Mouse (Mus musculus) spleen, embryonic (tissue): ENCODE results near the gene Fer1l5.

Source experiments
- CTCF ChIA-PET: fragments of 350-600 bp; sonication (Branson Sonifier 250); formaldehyde crosslinking; loops from one replicate; lab custom pipeline; 2022; lab: Charles Lee

The Fer1l5 gene

DNA sequence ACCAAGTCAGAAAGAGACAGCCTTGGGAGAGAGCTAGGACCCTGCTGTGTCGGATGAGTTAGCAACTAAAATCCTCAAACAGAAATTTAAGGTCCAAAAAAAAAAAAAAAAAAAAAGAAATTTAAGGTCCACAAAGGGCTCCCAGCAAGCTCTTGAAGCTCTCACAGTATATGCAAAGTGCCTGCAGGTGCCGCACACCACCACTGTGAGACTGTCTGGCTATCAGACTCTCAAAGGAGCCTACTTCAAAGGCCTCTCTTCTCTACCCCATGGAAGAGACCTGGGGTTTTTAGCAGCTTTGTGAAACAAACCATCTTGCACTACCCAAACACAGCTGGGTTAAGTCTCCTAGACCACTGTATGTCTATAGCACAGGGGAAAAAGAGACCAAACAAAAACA lies 57.4 kb downstream of the Fer1l5 start:
- CTCF ChIA-PET = no interaction called here

DNA sequence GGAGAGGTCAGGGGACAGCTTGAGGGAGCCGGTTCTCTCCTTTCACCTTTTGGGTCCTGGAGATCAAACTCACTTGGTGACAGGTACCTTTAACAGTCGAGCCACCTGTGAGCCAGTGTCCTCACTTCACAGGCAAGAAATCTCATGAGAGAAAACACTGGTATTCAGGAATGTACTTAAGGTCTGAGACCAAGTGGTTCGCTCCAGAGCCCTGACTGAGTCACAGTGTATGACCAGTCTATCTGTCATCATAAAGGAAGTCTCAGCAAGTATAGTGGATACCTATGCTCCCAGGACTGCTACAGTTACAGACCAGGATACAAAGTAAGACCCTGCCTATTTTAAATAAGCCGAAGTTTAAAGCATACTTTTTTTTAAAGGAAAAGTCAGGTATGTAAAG lies 60.9 kb downstream of the Fer1l5 start:
- CTCF ChIA-PET = no interaction called here

DNA sequence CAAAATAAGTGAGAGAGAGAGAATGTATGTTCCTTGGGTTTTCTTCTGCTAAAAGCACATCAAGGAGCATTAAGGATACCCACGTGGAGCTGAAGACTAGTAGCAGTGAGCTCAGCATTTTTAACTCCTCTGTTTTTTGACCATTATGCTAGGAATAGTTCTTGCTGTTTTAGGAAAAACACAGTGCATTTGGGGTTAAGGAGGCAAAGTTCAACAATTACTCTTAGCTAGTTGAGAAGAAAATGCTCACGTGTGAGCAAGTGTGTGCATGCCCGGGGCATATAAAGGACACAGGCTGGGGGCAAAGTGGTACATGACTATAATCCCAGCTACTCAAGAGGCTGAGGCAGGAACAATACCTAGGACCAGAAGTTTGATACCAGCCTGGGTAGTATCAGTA lies 61.5 kb downstream of the Fer1l5 start:
- CTCF ChIA-PET = no interaction called here

GRCm38 (mm10) chr1:36435071-36435470 lies 63.0 kb downstream of the Fer1l5 start:
- CTCF ChIA-PET = no interaction called here

GRCm38 (mm10) chr1:36436515-36436914 lies 64.4 kb downstream of the Fer1l5 start:
- CTCF ChIA-PET = no interaction called here

- CTCF ChIA-PET = interaction anchor here (0.6 kb wide), 1 partner anchor 1030 kb away, joined by 4 read pairs; no protein-coding TSS in a partner anchor
Measured at GRCm38 (mm10) chr1:36437223-36437622, 65.1 kb downstream of the Fer1l5 start.

DNA sequence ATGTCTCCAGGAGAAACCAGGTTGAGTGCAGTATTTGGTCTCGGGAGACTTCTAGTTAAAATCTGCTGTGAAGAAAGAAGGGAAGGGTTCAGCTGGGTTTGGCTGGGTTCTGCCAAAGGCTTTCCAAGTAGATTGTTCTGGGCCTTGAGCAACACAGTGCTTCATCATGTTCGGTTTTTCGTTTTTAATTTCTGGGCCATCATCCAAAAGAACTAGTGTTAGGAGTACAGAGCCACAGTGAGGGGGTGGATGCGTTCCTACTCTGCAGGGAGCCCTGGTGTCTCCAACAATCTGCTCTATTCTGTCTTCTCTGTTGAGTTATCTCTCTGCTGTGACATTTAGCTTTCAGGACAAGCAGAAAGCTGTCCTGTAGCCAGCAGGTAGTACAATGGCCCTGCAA lies 69.0 kb downstream of the Fer1l5 start:
- CTCF ChIA-PET = no interaction called here

DNA sequence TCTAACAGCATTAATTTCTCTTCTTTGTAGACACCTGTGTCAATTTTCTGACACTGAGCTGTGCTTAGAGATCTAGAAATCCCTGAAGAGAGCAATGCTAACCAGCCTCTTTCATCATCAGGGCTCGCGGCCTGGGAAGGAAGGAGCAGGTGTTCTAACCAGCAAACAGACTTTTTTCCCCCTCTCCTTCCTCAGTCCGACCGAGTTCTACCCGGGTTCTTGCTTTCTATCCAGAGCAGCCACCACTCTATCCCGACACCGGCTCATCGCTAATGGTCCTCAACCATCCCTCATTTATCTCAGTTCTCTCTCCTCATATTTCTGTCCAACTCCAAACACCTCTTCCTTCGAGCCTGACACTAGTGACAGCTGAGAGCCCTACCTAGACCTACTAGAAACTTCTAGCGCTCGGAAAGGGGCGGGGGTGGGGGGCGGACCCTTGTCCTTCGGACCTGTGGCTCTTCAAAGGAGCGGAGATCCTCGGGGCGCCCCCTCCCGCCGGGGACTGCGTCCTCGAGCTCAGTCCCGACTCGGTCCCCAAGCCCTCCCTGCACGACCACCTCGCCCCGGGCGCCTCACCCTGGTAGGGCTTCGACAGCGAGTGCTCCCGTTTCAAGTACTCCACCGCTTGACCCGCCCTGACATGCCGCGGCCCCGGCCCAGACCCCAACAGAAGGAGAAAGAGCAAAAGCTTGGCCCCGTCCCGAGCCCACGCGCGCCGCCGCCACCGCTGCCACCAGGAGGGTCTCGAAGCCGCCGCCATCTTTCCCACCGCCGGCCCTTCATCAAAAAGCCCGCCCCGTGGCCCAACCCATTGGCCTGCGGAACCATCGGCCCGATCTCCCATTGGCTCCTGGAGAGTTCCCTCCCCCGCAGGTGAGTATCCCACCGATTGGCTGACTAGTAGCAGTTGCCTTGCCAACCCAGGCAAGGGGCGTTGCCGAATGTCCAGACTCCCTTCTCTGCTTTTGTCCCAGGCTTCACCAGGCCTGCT lies 72.7 kb downstream of the Fer1l5 start, which contains the start of gene Lman2l:
TSS of gene Lman2l (minus strand) at position 801 of the 994 bp plus-strand sequence.
- CTCF ChIA-PET = interaction anchor here (0.6 kb wide), 2 partner anchors 29 to 189 kb away, joined by 3 read pairs; no protein-coding TSS in a partner anchor

DNA sequence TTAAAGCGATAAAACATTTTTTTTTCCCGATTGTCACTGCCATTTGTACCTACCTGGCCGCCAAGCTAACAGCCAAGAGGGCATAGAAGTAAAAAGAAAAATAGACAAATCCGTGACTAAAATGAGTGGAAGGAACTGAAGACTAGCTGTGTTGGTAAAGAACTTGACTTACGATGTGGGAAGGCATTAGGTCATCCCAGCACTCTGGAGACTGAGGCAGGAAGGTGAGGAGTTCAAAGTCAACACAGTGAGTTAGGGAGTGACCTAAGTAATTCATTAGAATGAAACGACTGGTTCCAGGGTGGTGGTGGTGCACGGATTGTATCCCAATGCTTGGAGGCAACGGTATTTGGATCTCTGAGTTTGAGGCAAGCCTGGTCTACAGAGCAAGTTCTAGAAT lies 73.4 kb downstream of the Fer1l5 start:
- CTCF ChIA-PET = interaction anchor here (0.6 kb wide), 1 partner anchor 29 kb away, joined by 3 read pairs; no protein-coding TSS in a partner anchor

DNA sequence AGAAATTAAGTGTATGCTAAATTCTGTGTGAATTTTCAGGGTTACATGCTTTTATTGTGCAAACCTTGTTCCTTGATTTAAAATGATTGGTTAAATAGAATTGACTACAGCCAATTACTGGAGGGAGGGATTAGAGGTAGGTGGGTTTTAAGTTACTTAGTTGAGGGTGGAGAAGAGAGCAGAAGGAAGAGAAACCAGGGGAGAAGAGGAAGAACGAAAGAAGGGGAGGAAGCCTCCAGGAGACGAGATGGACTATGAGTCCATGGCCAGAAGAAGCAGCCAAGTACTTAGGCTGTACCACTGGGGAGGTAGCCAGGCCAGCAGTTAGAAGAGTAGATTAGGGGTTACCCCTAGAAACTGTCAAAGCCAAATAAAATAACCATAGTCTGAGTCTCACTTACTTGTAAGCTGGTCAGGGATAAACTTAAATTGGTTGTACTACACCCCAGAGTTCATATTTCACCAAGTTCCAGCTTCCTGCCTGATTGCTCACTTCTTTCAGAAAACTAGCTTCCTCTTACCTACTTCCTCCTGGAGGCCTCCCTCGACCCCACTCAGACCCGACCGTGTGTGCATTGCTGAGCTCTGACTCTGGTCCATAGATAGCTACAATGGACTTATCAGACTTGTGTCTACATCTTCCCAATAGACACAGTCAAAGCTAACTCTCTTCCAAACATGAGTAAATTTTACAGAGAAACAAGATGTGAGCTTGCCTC lies 74.2 kb downstream of the Fer1l5 start:
- CTCF ChIA-PET = interaction anchor here (0.5 kb wide), 1 partner anchor 17 kb away, joined by 4 read pairs; no protein-coding TSS in a partner anchor

GRCm38 (mm10) chr1:36446841-36447240 lies 74.8 kb downstream of the Fer1l5 start:
- CTCF ChIA-PET = interaction anchor here (0.5 kb wide), 1 partner anchor 17 kb away, joined by 4 read pairs; no protein-coding TSS in a partner anchor

GRCm38 (mm10) chr1:36454055-36454815 lies 82.1 kb downstream of the Fer1l5 start:
- CTCF ChIA-PET = interaction anchor here (0.5 to 0.6 kb wide), 2 partner anchors 90 to 155 kb away, joined by 4 read pairs; no protein-coding TSS in a partner anchor

DNA sequence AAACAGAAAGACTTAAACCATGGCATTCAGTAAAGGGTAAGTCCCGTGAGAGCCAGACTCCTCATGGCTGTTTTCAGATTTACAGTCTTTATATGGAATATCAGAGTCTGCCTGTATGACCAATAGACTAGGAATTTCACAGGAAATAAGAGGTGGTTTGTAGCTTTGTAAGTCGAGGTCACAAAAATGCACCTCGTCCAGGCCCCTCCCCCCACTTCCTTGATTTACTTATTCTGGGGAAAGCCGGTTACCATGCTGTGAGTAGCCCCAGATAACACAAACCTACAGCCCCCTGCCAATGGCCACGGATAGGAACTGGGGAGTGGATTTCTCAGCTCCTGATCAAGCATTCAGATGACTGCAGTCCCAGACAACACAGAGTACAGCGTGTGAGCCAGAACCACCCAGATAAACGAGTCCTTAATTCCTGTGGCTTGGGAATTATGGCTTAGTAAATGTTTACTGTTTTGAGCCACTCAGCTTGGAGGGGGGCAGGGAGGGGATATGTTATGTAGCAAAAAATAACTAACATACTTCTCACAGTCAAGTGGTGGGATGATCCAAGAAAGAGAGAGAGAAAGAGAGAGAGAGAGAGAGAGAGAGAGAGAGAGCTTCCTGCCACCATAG lies 85.4 kb downstream of the Fer1l5 start:
- CTCF ChIA-PET = no interaction called here

DNA sequence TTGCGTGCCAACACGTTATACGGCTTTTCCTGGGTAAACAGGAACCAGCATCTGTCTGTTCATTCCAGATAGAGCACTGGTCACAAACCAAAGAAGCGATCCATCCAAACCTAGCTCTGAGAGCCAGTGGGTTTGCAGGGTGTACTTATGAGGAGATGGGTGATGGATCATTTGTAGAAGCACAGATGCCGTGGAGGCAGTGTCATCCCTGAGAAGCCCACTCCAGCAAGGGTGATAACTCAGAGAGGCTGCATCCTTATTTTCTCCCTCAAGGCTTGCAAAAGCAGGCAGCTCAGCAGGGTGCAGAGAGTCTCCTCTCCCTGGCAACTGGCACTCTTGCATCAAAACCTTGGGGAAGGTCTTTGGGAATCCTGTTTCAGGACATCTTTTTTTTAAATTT lies 86.1 kb downstream of the Fer1l5 start:
- CTCF ChIA-PET = no interaction called here

- CTCF ChIA-PET = no interaction called here
Measured at GRCm38 (mm10) chr1:36461829-36462228, 89.7 kb downstream of the Fer1l5 start.

DNA sequence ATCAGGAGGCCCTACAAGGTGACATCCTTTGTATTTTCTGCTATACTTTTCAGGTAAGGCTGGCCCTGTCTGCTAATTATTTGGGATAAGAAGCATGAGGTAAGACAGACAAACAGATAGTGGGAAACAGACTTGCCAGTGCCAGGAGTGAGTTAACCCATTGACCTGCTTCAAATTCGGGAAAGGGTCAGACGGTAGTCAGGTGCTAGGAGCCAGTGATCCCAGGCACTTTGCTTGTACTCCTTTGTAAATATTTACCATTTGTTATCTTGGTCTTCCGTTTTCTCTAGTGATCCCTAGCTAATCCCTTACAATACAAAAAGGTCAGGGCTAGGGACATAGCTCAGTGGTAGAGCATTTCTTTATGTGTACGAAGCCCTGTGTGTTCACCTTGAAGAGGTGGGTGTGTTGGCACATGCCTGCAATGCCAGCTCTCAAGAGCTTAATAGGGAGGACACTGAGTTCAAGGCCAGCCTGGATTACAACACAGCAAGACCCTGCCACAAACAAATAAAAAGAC lies 93.6 kb downstream of the Fer1l5 start:
- CTCF ChIA-PET = no interaction called here

- CTCF ChIA-PET = no interaction called here
Measured at GRCm38 (mm10) chr1:36467446-36467845, 95.4 kb downstream of the Fer1l5 start.

- CTCF ChIA-PET = interaction anchor here (0.6 kb wide), 1 partner anchor 26 kb away, joined by 3 read pairs; no protein-coding TSS in a partner anchor
Measured at GRCm38 (mm10) chr1:36469811-36470444, 97.8 kb downstream of the Fer1l5 start.

DNA sequence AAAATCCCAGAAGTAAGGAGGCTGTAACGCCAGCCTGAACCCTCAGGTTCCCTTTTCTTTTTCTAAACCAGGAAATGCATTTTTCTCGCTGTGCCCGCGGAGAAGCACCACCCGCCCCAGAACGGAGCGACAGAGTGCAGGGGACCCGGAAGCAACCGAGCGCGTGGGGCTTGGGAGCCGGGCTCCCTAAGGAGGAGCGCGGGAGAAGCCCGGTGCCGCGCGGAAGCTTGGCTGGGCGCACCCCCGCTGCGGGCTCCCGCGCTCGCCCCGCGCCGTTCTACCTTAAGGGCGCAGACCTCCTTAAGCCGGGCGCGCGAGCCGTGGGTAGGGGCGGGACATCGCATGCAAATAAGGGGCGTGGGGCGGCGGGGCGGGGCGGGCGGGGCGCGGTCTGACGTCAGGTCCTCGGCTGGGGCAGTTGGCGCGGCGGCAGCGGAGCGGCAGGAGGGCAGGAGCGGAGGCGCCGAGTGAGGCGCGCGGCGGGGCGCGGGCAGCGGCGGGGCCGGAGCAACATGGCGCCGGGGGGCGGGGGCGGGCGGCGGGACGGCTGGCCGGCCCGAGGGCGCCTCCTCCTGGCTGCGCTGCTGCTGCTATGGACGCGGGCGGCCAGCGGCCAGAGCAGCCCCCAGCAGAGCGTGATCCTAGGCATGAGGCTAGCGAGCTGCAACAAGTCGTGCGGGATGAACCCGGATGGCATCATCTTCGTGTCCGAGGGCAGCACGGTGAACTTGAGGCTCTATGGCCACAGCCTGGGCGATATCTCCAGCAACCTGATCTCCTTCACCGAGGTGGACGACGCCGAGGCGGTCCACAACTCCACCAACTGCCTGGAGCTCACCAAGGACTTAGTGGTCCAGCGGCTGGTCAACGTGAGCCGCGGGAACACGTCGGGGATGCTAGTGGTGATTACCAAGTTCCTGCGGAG lies 99.4 kb downstream of the Fer1l5 start, which contains the start of gene Cnnm4:
TSS of gene Cnnm4 (plus strand) at position 440 of the 925 bp plus-strand sequence.
- CTCF ChIA-PET = no interaction called here
